Mouse (Mus musculus) neural tube, embryonic 15.5 days (tissue): ENCODE results near the gene Hecw1. TPM values are rescaled to one million over a fixed set of nuclear protein-coding genes. Genes with fewer than 3 reads are reported as not detected.

Source experiments
- ATAC-seq: fragments of 200-750 bp; cut with Nextera tagmentation; 2 replicates; pipeline ENCODE4 v1.8.0; 2017; ENCODE audit warnings: mild to moderate bottlenecking, moderate TSS enrichment, moderate library complexity; ENCODE audit not compliant: low FRiP score
- H3K27ac ChIP-seq: fragments of 300-500 bp; sonication (generic); replicated peaks from 2 replicates; pipeline ENCODE4 v1.5.1; 2015; ENCODE audit warnings: mild to moderate bottlenecking, inconsistent platforms
- H3K27me3 ChIP-seq: fragments of 300-500 bp; sonication (generic); replicated peaks from 2 replicates; pipeline ENCODE4 v1.6.1; 2015; ENCODE audit warnings: inconsistent platforms
- H3K36me3 ChIP-seq: fragments of 300-500 bp; sonication (generic); 2 replicates; pipeline ENCODE4 v1.6.1; 2015; ENCODE audit warnings: inconsistent platforms
- H3K4me1 ChIP-seq: fragments of 300-500 bp; sonication (generic); 2 replicates; pipeline ENCODE4 v1.6.1; 2015; ENCODE audit warnings: inconsistent platforms
- H3K4me2 ChIP-seq: fragments of 300-500 bp; sonication (generic); 2 replicates; pipeline ENCODE4 v1.6.1; 2015; ENCODE audit warnings: inconsistent platforms, mild to moderate bottlenecking, moderate library complexity
- H3K4me3 ChIP-seq: fragments of 300-500 bp; sonication (generic); replicated peaks from 2 replicates; pipeline ENCODE4 v1.5.1; 2015; ENCODE audit warnings: mild to moderate bottlenecking, inconsistent platforms
- H3K9ac ChIP-seq: fragments of 300-500 bp; sonication (generic); replicated peaks from 2 replicates; pipeline ENCODE4 v1.6.1; 2015; ENCODE audit warnings: mild to moderate bottlenecking, inconsistent platforms
- H3K9me3 ChIP-seq: fragments of 300-500 bp; sonication (generic); replicated peaks from 2 replicates; pipeline ENCODE4 v1.6.1; 2016; ENCODE audit warnings: inconsistent platforms
- WGBS: fragments of 180-500 bp; shearing (Covaris S2); methylation state at CpG from one replicate; pipeline ENCODE4 v1.1.7; 2015; ENCODE audit warnings: mixed read lengths; 5-methylcytosine and 5-hydroxymethylcytosine counted together
- polyA plus RNA-seq: library from polyadenylated mRNA; unstranded; fragments of >200 nt; fragmentation: Nextera tagmentation; extraction: Ambion mirVana; gene quantifications from 2 replicates; pipeline ENCODE4 v1.2.1, GENCODE M21; 2015

The Hecw1 gene
- polyA plus RNA-seq, 1 experiment from 2014 or later = 42.7 TPM

DNA sequence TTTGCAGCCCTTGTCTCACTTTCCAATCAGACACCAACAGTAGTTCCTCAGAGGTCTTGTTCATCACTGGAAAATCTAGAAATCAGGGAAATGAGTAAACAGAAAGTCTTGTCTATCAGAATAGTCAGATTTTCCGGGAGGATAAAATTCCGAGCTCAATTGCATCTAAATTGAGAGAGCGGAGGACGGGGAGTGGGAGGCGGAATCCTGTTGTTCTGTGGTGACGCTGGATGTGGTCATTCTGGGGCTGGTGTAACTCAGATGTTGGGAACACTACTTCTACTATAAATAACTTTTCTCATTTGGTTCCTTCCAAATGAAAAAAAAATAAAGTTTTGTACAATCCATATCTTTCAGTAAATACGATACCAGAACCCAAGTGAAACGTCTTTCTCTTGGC is 24.2 kb downstream of the Hecw1 start:
- Histone ChIP-seq H3K27ac (no peak overlapping the region), H3K4me1 (no peaks in the 10 kb centered on the region), H3K9me3 (no peaks in the 10 kb centered on the region), H3K9ac (no peak overlapping the region), H3K4me3 (no peak overlapping the region), H3K27me3 (no peaks in the 10 kb centered on the region), H3K36me3 (no peaks in the 10 kb centered on the region), H3K4me2 (no peak overlapping the region)
- WGBS = 87% methylated on average over 8 of the region's 8 CpGs
- ATAC-seq = no peak

DNA sequence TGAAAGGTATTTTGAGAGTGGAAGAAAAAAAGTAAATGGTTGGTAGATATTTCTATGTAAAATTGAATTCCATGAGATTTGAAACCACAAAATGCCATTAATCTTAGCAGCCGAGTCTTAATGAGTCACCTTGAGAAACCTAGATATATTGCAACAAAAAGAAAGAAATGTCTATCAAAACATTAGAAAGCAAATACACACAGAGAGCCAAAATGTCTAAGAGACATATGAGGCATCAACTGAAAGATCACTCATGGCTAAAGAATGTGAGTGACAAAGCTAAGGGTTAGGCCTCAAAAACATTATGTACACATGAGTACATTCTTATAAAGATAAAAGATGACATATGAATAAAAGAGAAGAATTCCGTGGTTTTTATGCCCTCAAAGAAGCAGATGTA is 26.1 kb downstream of the Hecw1 start:
- no peak overlapping the region for H3K4me3 ChIP-seq
- H3K4me1 ChIP-seq = no peaks in the 10 kb centered on the region
- no peaks in the 10 kb centered on the region for H3K9me3 ChIP-seq
- H3K4me2 ChIP-seq = no peak overlapping the region
- no peaks in the 10 kb centered on the region for H3K27me3 ChIP-seq
- H3K27ac ChIP-seq = no peak overlapping the region
- H3K9ac ChIP-seq = no peak overlapping the region
- WGBS = 81% methylated on average over 2 of the region's 2 CpGs
- no peaks in the 10 kb centered on the region for H3K36me3 ChIP-seq
- no peak for ATAC-seq

DNA sequence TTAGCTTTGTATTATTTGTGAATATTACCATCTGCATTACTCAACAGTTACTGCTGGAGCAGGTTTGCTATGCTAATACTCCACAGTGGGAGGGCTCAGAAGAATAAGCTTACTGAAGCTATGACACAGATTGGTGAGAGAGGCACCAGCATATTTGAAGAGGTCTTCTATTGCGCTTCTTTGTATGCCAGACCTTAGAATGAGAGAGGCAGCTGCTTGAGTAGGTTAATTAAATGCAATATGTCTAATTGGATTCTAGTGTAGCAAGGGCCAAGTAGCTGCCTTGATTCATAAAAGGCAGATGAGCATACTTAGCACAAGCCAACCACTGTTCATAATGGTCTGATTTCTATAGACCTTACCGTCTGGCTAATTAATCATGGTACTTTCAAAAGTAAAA is 35.2 kb downstream of the Hecw1 start:
- 57% methylated on average over 2 of the region's 2 CpGs for WGBS
- ATAC-seq = 0 out of 2 replicates have a peak, but pooled peaks have one; percentile 46
- peaks cover 5% of the 10 kb centered on the region; the same call in 1 of the 2 replicates for H3K36me3 ChIP-seq

DNA sequence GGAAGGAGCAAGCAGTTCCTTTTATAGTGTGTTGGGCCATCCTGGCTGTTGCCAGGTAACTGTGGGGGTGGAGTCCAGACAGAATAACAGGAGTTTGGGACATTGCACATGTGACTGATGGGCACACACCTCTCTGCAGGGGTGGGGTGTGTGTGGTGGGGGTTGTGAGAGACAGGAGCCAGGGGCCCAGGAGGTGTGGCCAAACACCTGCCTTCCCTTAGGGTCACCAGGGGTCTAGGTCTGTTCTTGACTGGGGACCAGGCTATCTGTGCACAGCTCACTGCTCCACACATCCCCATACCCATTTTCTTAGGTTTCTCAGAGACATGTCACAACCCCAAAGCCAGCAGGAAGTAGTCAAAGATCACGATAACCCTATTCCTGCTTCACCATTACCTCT is 51.9 kb downstream of the Hecw1 start:
- no peak overlapping the region for H3K27ac ChIP-seq
- no peak for ATAC-seq
- H3K9ac ChIP-seq = no peak overlapping the region
- no peaks in the 10 kb centered on the region for H3K27me3 ChIP-seq
- H3K4me1 ChIP-seq = no peaks in the 10 kb centered on the region
- H3K9me3 ChIP-seq = no peaks in the 10 kb centered on the region
- 92% methylated on average over 1 of the region's 1 CpGs for WGBS
- no peak overlapping the region for H3K4me3 ChIP-seq
- no peak overlapping the region for H3K4me2 ChIP-seq
- no peaks in the 10 kb centered on the region for H3K36me3 ChIP-seq

More for the DNA sequence above, 35.2 kb downstream of the Hecw1 start:
- H3K27ac ChIP-seq = no peak overlapping the region
- H3K4me2 ChIP-seq = no peak overlapping the region
- no peaks in the 10 kb centered on the region for H3K9me3 ChIP-seq
- H3K27me3 ChIP-seq = no peaks in the 10 kb centered on the region
- no peak overlapping the region for H3K4me3 ChIP-seq
- no peaks in the 10 kb centered on the region for H3K4me1 ChIP-seq
- no peak overlapping the region for H3K9ac ChIP-seq

DNA sequence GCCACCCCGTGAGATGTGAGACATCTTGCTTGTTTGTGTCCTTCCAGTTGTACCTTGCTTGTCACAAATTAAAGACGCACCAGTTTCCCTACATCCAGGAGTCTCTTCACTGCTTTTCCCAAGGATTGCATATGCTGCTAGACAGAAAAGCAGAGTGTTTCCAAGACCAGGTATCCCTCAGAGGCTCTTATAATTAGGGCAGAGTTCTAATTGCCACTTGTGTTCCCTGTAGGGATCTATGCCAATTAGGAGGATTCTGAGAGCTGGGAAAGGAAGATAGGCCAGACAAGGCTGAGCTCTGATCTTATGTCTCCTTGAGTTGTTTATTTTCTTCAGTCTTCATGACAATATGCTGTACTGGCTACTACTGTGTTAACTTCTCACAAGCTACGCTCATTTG is 55.5 kb downstream of the Hecw1 start:
- Histone ChIP-seq H3K4me3 (no peak overlapping the region), H3K9me3 (no peaks in the 10 kb centered on the region), H3K27ac (no peak overlapping the region), H3K9ac (no peak overlapping the region), H3K36me3 (0 out of 2 replicates have a peak, but pooled peaks cover 2% of the 10 kb centered on the region), H3K27me3 (no peaks in the 10 kb centered on the region), H3K4me2 (no peak overlapping the region), H3K4me1 (no peaks in the 10 kb centered on the region)
- WGBS = 75% methylated on average over 3 of the region's 3 CpGs
- no peak for ATAC-seq

DNA sequence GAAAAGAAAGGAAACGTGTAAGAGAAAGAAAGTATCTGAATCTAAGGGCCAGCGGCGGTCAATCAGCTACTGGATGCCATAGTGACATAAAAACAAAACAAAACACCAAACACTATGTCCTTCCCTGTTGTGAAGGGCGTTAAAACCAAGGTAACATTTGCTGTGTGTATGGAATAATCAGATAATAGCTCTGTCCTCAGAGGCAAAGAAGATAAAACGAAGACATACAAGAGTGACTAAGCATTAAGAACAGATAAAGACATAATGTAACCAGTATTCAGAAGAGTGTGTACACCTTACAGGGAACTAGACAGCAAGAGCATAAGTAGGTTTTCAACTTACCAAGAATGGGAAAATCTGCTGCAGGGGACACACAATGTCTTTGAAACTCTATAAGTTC is 62.0 kb downstream of the Hecw1 start:
- Histone ChIP-seq H3K4me3 (no peak overlapping the region), H3K27me3 (no peaks in the 10 kb centered on the region), H3K4me2 (no peak overlapping the region), H3K9ac (no peak overlapping the region), H3K36me3 (0 out of 2 replicates have a peak, but pooled peaks cover 2% of the 10 kb centered on the region), H3K27ac (no peak overlapping the region), H3K4me1 (no peaks in the 10 kb centered on the region), H3K9me3 (no peaks in the 10 kb centered on the region)
- no peak for ATAC-seq
- WGBS = 90% methylated on average over 5 of the region's 5 CpGs

DNA sequence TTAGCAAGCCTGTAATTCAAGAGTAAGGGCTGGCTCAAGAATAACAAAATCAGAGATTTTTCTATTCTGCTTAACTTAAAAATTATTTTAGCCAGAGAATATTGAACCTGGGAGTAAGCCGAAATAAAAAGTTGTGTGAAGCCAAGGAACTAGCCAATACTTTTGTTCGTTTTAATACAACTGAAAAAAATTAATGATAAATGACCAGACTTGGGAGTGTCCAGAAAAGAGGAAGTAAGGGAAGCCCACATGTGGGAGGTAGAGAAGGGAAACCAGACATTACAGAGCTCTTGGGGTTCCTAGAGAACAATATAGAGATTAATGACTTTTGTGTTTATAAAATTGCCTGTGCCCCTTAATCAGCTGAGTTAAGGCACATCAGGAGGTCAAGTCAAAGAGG is 66.0 kb downstream of the Hecw1 start:
- Histone ChIP-seq H3K4me1 (no peaks in the 10 kb centered on the region), H3K27me3 (no peaks in the 10 kb centered on the region), H3K4me3 (no peak overlapping the region), H3K9me3 (no peaks in the 10 kb centered on the region), H3K36me3 (0 out of 2 replicates have a peak, but pooled peaks cover 6% of the 10 kb centered on the region), H3K4me2 (no peak overlapping the region), H3K9ac (no peak overlapping the region), H3K27ac (no peak overlapping the region)
- 92% methylated on average over 2 of the region's 2 CpGs for WGBS
- ATAC-seq = no peak

DNA sequence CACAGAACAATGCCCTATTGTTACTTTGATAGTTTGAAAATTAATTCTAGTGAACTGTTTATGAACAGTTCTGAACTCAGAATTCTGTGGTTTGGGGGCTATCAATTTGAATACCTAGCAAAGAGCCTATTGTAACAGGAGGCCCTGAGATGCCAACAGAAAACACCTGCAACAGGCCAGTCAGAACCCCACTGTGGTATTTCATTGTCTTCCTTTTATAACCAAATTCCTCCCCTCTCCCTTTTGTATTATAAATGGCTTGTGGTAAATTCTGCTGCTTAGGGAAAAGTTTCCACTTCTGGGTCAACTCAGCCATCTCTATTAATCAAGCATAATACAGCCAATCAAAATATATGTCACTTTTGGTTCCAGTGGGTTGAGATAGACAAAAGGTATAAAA is 83.5 kb downstream of the Hecw1 start:
- Histone ChIP-seq H3K27ac (no peak overlapping the region), H3K9me3 (no peaks in the 10 kb centered on the region), H3K36me3 (no peaks in the 10 kb centered on the region), H3K27me3 (no peaks in the 10 kb centered on the region), H3K9ac (no peak overlapping the region), H3K4me1 (no peaks in the 10 kb centered on the region), H3K4me3 (no peak overlapping the region), H3K4me2 (no peak overlapping the region)
- no peak for ATAC-seq

DNA sequence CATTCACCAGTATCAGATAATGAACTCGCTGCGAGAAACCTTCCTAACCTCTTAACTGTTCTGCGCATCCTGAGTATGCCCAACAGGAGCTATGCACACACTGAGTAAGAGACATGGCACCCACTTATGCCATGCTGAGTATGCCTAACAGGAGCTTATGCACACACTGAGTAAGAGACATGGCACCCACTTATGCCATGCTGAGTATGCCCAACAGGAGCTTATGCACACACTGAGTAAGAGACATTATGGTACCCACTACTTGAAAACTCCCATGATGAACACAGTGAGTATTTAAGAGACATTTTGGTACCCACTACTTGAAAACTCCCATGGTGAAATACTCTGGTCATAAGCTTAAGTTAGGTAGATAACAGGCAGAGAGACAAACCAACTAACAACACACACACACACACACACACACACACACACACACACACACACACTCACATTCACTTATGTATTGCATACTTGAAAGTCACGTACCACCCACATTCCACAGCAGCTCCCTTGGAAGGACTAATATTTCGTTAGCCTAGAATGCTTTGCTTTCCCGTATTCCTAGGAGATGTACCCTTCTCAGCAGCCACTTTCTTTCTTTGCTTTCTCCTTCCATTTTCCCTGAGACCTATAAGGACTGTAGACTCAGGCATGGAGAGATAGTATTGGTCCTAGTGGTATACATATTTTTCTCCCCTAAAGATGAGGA is 94.0 kb downstream of the Hecw1 start:
- H3K27ac ChIP-seq = no peak overlapping the region
- H3K9me3 ChIP-seq = no peaks in the 10 kb centered on the region
- no peak for ATAC-seq
- WGBS = 93% methylated on average over 6 of the region's 6 CpGs
- no peak overlapping the region for H3K4me2 ChIP-seq
- H3K27me3 ChIP-seq = no peaks in the 10 kb centered on the region
- H3K9ac ChIP-seq = no peak overlapping the region
- H3K36me3 ChIP-seq = no peaks in the 10 kb centered on the region
- H3K4me3 ChIP-seq = no peak overlapping the region
- no peaks in the 10 kb centered on the region for H3K4me1 ChIP-seq

DNA sequence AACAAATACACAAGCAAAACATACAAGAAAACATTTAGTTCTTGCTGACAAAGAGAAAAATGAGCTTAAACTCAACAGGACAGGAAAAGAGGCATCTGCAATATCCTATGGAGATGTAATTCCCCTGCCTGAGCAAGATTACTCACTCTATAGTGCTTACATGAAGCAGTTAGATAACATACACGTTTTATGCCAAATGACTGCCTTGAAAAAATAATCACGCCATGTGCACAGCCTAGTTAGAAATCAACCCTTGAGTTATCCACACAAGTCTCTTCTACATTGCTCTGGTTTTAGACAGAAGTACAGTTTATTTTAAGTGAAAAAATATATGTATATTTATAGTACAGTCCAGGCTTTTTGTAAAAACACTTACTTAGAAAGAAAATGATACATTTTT is 98.2 kb downstream of the Hecw1 start:
- H3K27ac ChIP-seq = no peak overlapping the region
- no peak overlapping the region for H3K4me2 ChIP-seq
- no peaks in the 10 kb centered on the region for H3K9me3 ChIP-seq
- no peak overlapping the region for H3K9ac ChIP-seq
- H3K4me3 ChIP-seq = no peak overlapping the region
- H3K36me3 ChIP-seq = no peaks in the 10 kb centered on the region
- 73% methylated on average over 2 of the region's 2 CpGs for WGBS
- H3K4me1 ChIP-seq = no peaks in the 10 kb centered on the region
- no peaks in the 10 kb centered on the region for H3K27me3 ChIP-seq
- no peak for ATAC-seq

DNA sequence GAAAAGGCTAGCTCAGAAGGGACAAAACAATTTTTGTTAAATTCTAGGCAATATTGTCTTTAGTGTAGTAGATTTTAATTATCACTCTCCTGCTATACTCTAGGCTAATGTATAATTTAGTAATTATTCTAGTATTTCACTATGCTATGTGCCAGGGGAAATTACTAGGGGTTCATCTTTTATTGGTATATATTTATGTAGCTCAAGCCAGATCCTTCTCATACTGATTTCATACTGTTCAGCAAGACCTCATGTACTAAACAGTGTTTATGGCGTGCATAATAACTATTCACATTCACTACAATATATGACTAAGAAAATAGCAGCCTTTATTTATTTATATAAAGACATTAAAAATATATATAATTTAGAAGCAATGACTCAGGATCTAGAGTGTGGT is 109.6 kb downstream of the Hecw1 start:
- Histone ChIP-seq H3K36me3 (no peaks in the 10 kb centered on the region), H3K4me3 (no peak overlapping the region), H3K9ac (no peak overlapping the region), H3K4me1 (no peaks in the 10 kb centered on the region), H3K9me3 (no peaks in the 10 kb centered on the region), H3K27ac (no peak overlapping the region), H3K4me2 (no peak overlapping the region), H3K27me3 (no peaks in the 10 kb centered on the region)
- whole genome bisulfite sequencing = 78% methylated on average over 1 of the region's 1 CpGs
- ATAC-seq = peak; percentile 53; the same call in 1 of the 2 replicates

DNA sequence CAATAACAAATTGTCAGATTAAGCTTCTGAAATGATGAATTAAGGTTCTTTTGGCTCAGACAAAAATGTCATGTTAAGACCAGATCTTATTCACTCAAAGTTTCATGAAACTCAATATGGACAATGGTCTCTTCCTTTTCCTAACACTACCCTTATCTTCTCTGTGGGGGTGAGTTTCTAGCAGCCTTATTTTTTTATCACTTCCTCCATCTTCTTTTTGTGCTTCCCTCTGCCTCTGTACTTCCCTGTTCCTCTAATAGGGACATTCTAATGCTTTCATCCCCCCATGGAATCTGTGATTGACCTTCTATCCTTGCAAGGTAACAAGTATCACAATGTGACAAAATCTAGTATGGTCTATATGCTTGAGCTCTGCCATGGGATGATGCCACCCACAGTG is 148.6 kb downstream of the Hecw1 start:
- Histone ChIP-seq H3K9me3 (no peaks in the 10 kb centered on the region), H3K36me3 (peaks cover 9% of the 10 kb centered on the region), H3K9ac (no peak overlapping the region), H3K4me2 (no peak overlapping the region), H3K4me1 (no peaks in the 10 kb centered on the region), H3K27me3 (no peaks in the 10 kb centered on the region), H3K4me3 (no peak overlapping the region), H3K27ac (no peak overlapping the region)
- ATAC-seq = no peak
